Mouse (Mus musculus): Measurements from ENCODE around the gene Map3k5. TPM values are rescaled to one million over a fixed set of nuclear protein-coding genes. Genes with fewer than 3 reads are reported as not detected.

Map3k5 gene
- polyA plus RNA-seq, 1 experiment, result 2.2 TPM

GRCm38 (mm10) chr10:20030703-20031102, 96.4 kb downstream of the Map3k5 start:
- 92% methylated on average over 1 of the region's 1 CpGs for WGBS
- Histone ChIP-seq H3K27me3 (ENCODE audit: control insufficient read depth, insufficient read depth, low read length) (no peaks in the 10 kb centered on the region), H3K27ac (ENCODE audit: insufficient read depth, low read depth, low read length) (no peak overlapping the region), H3K36me3 (ENCODE audit: control insufficient read depth, insufficient read depth, low read length) (peaks cover 19% of the 10 kb centered on the region), H3K4me3 (ENCODE audit: low read depth, low read length) (no peak overlapping the region), H3K4me1 (ENCODE audit: control insufficient read depth, insufficient read depth, insufficient read length, low read length) (no peaks in the 10 kb centered on the region)
- TF ChIP-seq POLR2A (IDR thresholded peaks at IDR 0.05; ENCODE audit: low read depth, low read length) (no peak), CTCF (IDR thresholded peaks at IDR 0.05; ENCODE audit: extremely low read depth, insufficient read length, insufficient replicate concordance, low read depth, low read length) (no peak)

GRCm38 (mm10) chr10:20031936-20032335, 97.7 kb downstream of the Map3k5 start:
- peaks cover 15% of the 10 kb centered on the region for H3K36me3 ChIP-seq (ENCODE audit: control insufficient read depth, insufficient read depth, low read length)
- H3K27me3 ChIP-seq (ENCODE audit: control insufficient read depth, insufficient read depth, low read length), result no peaks in the 10 kb centered on the region
- no peak overlapping the region for H3K27ac ChIP-seq (ENCODE audit: insufficient read depth, low read depth, low read length)
- TF ChIP-seq POLR2A (IDR thresholded peaks at IDR 0.05; ENCODE audit: low read depth, low read length), result no peak
- WGBS, result 15% methylated on average over 2 of the region's 2 CpGs
- no peaks in the 10 kb centered on the region for H3K4me1 ChIP-seq (ENCODE audit: control insufficient read depth, insufficient read depth, insufficient read length, low read length)
- H3K4me3 ChIP-seq (ENCODE audit: low read depth, low read length), result no peak overlapping the region

DNA sequence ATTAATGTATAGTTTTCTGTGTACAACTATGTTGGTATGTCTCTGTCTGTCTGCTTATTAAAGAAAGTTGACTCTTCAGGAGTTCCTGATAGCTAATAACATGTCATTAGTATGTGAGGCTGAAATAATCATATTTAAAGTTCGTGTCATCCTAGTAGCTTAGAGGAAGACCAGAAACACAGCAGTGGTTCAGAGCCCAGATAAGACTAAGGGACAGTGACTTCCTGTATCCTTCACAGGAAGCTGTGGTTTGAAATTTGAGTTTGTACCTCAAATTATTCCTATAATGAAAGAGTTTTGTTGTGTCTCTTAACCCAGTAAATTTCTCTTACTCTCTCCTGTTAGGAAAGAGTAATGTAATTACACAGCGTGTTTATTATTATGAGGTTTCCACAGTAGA, 102.1 kb downstream of the Map3k5 start:
- TF ChIP-seq CTCF (IDR thresholded peaks at IDR 0.05; ENCODE audit: extremely low read depth, insufficient read length, insufficient replicate concordance, low read depth, low read length), result no peak
- no peak for TF ChIP-seq POLR2A (IDR thresholded peaks at IDR 0.05; ENCODE audit: low read depth, low read length)
- H3K4me1 ChIP-seq (ENCODE audit: control insufficient read depth, insufficient read depth, insufficient read length, low read length), result peaks cover 3% of the 10 kb centered on the region; the same call in 1 of the 2 replicates
- H3K27me3 ChIP-seq (ENCODE audit: control insufficient read depth, insufficient read depth, low read length), result no peaks in the 10 kb centered on the region
- 79% methylated on average over 2 of the region's 2 CpGs for WGBS
- H3K36me3 ChIP-seq (ENCODE audit: control insufficient read depth, insufficient read depth, low read length), result 0 out of 2 replicates have a peak, but pooled peaks cover 5% of the 10 kb centered on the region
- peak overlapping the region; percentile 35; the same call in 1 of the 2 replicates for H3K27ac ChIP-seq (ENCODE audit: insufficient read depth, low read depth, low read length)
- no peak overlapping the region for H3K4me3 ChIP-seq (ENCODE audit: low read depth, low read length)

- TF ChIP-seq CTCF (IDR thresholded peaks at IDR 0.05; ENCODE audit: extremely low read depth, insufficient read length, insufficient replicate concordance, low read depth, low read length), result no peak
- TF ChIP-seq POLR2A (IDR thresholded peaks at IDR 0.05; ENCODE audit: low read depth, low read length), result no peak
- Histone ChIP-seq H3K27ac (ENCODE audit: insufficient read depth, low read depth, low read length) (peak overlapping the region; percentile 35; the same call in 1 of the 2 replicates), H3K4me1 (ENCODE audit: control insufficient read depth, insufficient read depth, insufficient read length, low read length) (peaks cover 3% of the 10 kb centered on the region; the same call in 1 of the 2 replicates), H3K27me3 (ENCODE audit: control insufficient read depth, insufficient read depth, low read length) (no peaks in the 10 kb centered on the region), H3K36me3 (ENCODE audit: control insufficient read depth, insufficient read depth, low read length) (0 out of 2 replicates have a peak, but pooled peaks cover 3% of the 10 kb centered on the region), H3K4me3 (ENCODE audit: low read depth, low read length) (no peak overlapping the region)
- 69% methylated on average over 7 of the region's 7 CpGs for WGBS
Measured at GRCm38 (mm10) chr10:20036846-20037245, 102.6 kb downstream of the Map3k5 start.

DNA sequence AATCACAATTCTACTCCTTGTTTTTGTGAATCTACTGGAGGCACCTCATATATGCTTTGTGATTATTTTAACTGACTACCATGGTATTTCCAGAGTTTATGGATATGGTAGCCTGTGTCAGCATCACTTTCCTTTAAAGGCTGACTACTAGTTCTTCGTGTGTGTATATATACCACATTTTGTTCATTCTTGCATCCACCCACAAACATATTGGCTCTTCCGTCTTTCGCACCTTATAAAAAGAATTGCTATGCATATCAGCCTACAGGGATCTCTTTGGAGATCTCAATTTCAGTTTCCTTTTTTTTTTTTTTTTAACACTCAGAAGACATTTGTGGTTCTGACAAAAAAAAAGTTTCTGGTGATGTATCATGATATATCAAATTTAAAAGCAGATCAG, 105.3 kb downstream of the Map3k5 start:
- H3K27me3 ChIP-seq (ENCODE audit: control insufficient read depth, insufficient read depth, low read length), result no peaks in the 10 kb centered on the region
- H3K27ac ChIP-seq (ENCODE audit: insufficient read depth, low read depth, low read length), result no peak overlapping the region
- peaks cover 3% of the 10 kb centered on the region; the same call in 1 of the 2 replicates for H3K4me1 ChIP-seq (ENCODE audit: control insufficient read depth, insufficient read depth, insufficient read length, low read length)
- WGBS, result 93% methylated on average over 3 of the region's 3 CpGs
- TF ChIP-seq POLR2A (IDR thresholded peaks at IDR 0.05; ENCODE audit: low read depth, low read length), result no peak
- no peak for TF ChIP-seq CTCF (IDR thresholded peaks at IDR 0.05; ENCODE audit: extremely low read depth, insufficient read length, insufficient replicate concordance, low read depth, low read length)
- H3K36me3 ChIP-seq (ENCODE audit: control insufficient read depth, insufficient read depth, low read length), result no peaks in the 10 kb centered on the region
- no peak overlapping the region for H3K4me3 ChIP-seq (ENCODE audit: low read depth, low read length)

GRCm38 (mm10) chr10:20040116-20040515, 105.8 kb downstream of the Map3k5 start:
- Histone ChIP-seq H3K4me1 (ENCODE audit: control insufficient read depth, insufficient read depth, insufficient read length, low read length) (peaks cover 3% of the 10 kb centered on the region; the same call in 1 of the 2 replicates), H3K27ac (ENCODE audit: insufficient read depth, low read depth, low read length) (no peak overlapping the region), H3K27me3 (ENCODE audit: control insufficient read depth, insufficient read depth, low read length) (no peaks in the 10 kb centered on the region), H3K36me3 (ENCODE audit: control insufficient read depth, insufficient read depth, low read length) (no peaks in the 10 kb centered on the region), H3K4me3 (ENCODE audit: low read depth, low read length) (no peak overlapping the region)
- no peak for TF ChIP-seq CTCF (IDR thresholded peaks at IDR 0.05; ENCODE audit: extremely low read depth, insufficient read length, insufficient replicate concordance, low read depth, low read length)
- no peak for TF ChIP-seq POLR2A (IDR thresholded peaks at IDR 0.05; ENCODE audit: low read depth, low read length)
- WGBS, result 49% methylated on average over 7 of the region's 7 CpGs

GRCm38 (mm10) chr10:20040677-20041076, 106.4 kb downstream of the Map3k5 start:
- no peaks in the 10 kb centered on the region for H3K27me3 ChIP-seq (ENCODE audit: control insufficient read depth, insufficient read depth, low read length)
- H3K4me1 ChIP-seq (ENCODE audit: control insufficient read depth, insufficient read depth, insufficient read length, low read length), result peaks cover 3% of the 10 kb centered on the region; the same call in 1 of the 2 replicates
- H3K27ac ChIP-seq (ENCODE audit: insufficient read depth, low read depth, low read length), result no peak overlapping the region
- TF ChIP-seq POLR2A (IDR thresholded peaks at IDR 0.05; ENCODE audit: low read depth, low read length), result no peak
- no peak for TF ChIP-seq CTCF (IDR thresholded peaks at IDR 0.05; ENCODE audit: extremely low read depth, insufficient read length, insufficient replicate concordance, low read depth, low read length)
- no peak overlapping the region for H3K4me3 ChIP-seq (ENCODE audit: low read depth, low read length)
- WGBS, result 43% methylated on average over 4 of the region's 4 CpGs
- no peaks in the 10 kb centered on the region for H3K36me3 ChIP-seq (ENCODE audit: control insufficient read depth, insufficient read depth, low read length)
